Mouse (Mus musculus): Measurements from ENCODE around the gene Esrrb.

Esrrb gene

GRCm38 (mm10) chr12:86422166-86422910 lies 61.4 kb downstream of the Esrrb start:
- DNase-seq: no peak

DNA sequence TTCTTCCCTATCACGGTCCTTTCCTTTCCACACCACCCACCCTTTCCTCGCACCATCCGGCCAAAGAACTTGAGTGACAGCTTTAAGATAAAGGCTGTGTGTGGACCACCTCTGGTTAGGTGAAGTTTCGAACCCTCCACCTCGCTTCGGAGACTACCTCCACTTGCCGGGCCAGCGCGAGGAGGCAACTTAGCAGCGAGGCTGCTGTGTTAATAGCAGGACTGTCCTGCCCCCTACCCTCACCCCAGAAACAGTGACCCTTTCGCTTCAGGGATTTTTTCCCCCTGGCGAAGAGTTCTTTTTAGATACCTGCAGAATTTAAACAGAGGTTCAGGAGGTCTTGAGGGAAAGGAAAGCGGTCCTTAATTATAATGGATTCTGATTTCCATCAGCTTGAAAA lies 62.2 kb downstream of the Esrrb start:
- DNase-seq: no peak

- DNase-seq: no peak
Observed at GRCm38 (mm10) chr12:86427585-86427984, 66.7 kb downstream of the Esrrb start.

DNA sequence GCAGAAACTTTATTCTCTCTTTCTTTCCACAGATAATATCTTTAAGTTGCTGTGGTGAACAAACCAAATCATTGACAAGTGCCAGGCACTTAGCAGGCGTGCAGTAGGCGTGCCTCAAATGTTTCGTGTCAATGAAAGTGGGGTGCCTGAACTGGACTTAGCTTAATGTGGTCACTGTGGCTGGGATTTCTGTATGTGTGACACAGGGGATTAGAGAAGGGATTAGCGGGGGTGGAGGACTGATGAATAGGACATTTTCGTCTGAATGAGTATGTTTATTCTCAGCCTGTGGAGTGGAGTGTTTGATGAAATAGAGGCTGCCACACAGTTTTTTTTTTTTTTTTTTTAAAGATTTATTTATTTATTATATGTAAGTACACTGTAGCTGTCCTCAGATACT lies 70.8 kb downstream of the Esrrb start:
- DNase-seq: no peak

- peak; percentile 56 for DNase-seq
Observed at GRCm38 (mm10) chr12:86433371-86433821, 72.5 kb downstream of the Esrrb start.

DNA sequence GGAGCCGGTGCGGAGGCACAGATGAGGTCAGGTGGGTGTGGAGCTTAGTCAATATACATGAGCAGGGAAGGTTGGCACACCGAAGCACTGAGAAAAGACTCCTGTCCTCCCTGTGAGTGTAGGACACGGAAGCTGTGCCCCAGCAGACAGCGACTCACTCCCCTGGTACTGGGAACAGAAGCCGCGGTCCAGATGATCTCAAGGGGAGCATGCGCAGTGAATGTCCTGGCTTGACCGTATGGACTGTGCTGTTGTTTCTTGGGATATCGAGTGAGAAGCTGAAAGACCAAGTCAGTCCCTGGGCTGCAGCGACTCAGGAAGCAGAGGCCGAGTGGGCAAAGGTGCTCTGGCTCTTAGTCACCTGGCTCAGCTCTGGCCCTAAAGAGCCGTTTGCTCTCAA lies 74.7 kb downstream of the Esrrb start:
- DNase-seq: no peak

DNA sequence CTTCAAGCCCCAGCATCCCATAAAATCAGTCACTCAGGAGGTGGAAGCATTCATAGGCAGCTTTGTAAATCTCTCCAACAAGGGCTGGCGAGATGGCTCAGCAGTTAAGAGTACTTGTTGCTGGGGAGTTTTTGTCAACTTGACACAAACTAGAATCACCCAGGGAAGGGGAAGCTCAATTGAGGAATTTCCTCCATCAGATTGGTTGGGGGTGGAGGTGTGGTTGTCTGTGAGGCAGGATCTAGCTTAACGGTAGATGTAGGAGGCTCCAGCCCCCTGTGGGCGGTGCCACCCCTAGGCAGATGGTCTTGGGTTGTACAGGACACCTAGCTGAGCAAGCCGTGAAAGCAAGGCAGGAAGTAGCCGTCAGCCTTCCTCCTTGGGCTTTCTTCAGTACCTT lies 89.9 kb downstream of the Esrrb start:
- no peak for DNase-seq

GRCm38 (mm10) chr12:86455009-86455408 lies 94.1 kb downstream of the Esrrb start:
- DNase-seq: no peak

DNA sequence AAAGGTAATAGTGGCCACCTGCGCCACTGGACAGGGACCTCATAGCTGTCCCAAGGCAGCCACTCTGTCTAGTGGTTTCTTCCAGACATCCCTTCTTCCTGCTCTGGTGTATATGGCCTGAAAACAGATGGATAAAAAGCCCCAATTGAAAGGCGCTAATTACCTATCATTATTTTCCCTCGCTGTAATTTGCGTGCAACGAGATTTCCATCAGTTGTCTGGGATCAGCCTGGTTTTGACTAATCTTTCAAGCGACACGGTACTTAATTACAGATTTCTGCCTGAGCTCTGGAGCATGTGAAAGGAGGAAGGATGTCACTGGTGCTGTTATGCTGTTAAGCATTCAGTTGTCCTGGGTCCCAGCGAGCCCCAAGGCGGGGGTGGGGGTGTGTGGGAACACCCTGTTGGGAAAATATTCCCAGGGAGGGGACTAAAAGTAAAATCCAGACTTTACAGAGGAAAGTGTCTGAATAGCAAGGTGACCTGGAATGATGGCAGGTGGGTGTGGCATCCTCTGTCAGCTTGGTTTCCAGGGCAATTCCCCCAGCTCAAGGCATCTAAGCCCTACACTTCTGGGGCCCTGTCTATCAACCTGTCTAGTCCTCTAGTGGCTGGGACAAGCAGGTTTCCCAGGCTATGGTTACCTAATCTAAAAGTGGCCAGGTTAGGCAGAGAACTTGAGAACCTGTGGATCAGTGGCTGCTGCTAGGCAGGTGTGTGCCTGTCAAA lies 102.0 kb downstream of the Esrrb start:
- no peak for DNase-seq

- DNase-seq: no peak
Observed at GRCm38 (mm10) chr12:86464385-86464784, 103.5 kb downstream of the Esrrb start.

DNA sequence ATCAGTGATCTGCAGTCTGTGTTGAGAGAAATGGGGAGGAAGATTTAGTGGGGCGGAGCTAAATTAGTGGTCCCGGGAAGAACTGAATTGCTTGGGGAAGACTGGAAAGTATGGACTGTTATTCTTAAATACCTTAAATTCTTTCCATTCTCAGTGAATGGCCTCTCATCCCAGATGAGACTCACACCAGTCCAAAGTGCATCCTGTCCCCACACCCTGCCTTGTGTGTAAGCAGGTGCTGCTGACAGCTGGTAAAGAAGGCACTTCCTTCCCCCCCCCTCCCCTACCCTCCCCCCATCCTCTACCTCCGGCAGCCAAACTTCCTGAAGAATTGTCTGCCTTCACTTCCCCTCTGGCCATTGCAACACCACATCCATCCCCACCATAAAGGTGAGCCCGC lies 105.3 kb downstream of the Esrrb start:
- DNase-seq: no peak

DNA sequence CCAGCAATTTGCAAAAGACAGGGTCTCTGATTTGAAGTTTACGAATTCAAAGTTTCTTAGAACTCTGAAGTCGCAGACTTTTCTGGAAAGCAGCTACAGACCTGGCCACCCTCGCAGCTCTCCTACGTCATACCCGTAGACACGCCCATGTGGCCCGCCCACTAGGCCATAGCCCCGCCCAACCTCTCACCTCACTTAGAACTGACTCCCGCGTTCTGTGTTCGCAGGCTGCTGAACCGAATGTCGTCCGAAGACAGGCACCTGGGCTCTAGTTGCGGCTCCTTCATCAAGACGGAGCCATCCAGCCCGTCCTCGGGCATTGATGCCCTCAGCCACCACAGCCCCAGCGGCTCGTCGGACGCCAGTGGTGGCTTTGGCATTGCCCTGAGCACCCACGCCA lies 109.0 kb downstream of the Esrrb start:
- DNase-seq: no peak

- DNase-seq: no peak
Observed at GRCm38 (mm10) chr12:86470912-86471311, 110.0 kb downstream of the Esrrb start.

GRCm38 (mm10) chr12:86473630-86474029 lies 112.7 kb downstream of the Esrrb start:
- no peak for DNase-seq

GRCm38 (mm10) chr12:86475994-86476393 lies 115.1 kb downstream of the Esrrb start:
- no peak for DNase-seq

GRCm38 (mm10) chr12:86478908-86479307 lies 118.0 kb downstream of the Esrrb start:
- DNase-seq: no peak

DNA sequence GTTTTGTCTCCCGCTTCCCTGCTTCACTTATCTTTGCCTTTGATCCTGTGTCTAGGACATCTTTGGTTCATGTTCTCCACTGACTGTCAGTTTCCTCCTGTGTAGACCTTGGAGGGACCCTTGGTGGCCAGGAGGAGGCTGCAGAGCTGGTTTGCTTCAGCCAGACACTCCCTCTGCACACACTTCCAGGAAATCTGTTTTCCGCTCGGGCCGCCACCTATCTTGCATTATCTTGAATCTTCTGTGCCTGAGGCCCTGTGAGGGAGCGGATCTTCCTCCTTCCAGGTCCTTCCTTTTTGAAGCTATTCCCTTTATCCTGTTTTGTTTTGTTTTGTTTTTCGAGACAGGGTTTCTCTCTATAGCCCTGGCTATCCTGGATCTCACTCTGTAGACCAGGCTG lies 121.1 kb downstream of the Esrrb start:
- DNase-seq: no peak

GRCm38 (mm10) chr12:86483413-86483841 lies 122.5 kb downstream of the Esrrb start:
- no peak for DNase-seq

DNA sequence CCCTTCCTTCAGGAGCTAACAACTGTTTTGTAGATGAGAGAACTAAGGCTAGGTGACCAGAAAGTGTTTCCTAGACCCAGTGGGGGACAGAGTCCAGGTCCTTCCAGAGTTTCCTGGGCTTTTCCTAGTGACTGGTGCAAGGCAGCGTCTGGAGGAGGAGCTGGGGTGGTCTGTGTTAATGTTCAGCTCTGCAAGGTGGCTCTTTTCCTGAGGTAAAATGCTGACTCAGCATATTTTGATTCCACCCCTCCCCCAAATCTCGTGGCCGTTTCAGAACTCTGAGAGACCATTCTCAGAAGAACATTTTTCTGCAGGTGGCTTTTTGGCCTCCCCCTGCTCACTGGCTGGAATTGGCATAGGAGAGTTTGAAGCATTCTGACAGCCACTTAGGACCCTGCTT lies 127.1 kb downstream of the Esrrb start:
- no peak for DNase-seq

DNA sequence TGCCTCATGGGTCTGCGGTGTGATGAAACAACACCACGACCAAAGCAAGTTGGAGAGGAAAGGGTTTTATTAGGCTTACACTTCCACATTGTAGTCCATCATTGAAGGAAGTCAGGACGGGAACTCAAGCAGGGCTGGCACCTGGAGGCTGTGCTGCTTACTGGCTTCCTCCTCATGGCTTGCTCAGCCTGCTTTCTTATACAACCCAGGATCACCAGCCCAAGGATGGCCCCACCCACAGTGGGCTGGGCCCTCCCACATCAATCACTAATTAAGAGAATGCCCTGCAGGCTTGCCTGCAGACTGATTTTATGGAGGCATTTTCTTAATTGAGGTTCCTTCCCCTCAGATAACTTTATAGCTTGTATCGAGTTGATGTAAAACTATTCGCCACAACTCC lies 129.1 kb downstream of the Esrrb start:
- DNase-seq: no peak

- peak; percentile 15 for DNase-seq
Observed at GRCm38 (mm10) chr12:86491500-86491899, 130.6 kb downstream of the Esrrb start.

GRCm38 (mm10) chr12:86492822-86493221 lies 131.9 kb downstream of the Esrrb start:
- DNase-seq: peak; percentile 26

GRCm38 (mm10) chr12:86497126-86497525 lies 136.2 kb downstream of the Esrrb start:
- no peak for DNase-seq

GRCm38 (mm10) chr12:86498765-86499164 lies 137.8 kb downstream of the Esrrb start:
- peak; percentile 79 for DNase-seq
